Mouse (Mus musculus) stomach, postnatal 0 days (tissue): ENCODE results near the gene Cacna2d1.

ENCODE experiments used
- CTCF ChIP-seq: IDR thresholded peaks from 2 replicates; pipeline ENCODE4 v1.5.1; 2016; ENCODE audit warnings: antibody characterized with exemption, low read depth, mild to moderate bottlenecking, moderate library complexity
- EP300 ChIP-seq: optimal IDR thresholded peaks from 2 replicates; pipeline ENCODE3; 2016; ENCODE audit warnings: antibody characterized with exemption

- TF ChIP-seq CTCF: no peak
- no peak for TF ChIP-seq EP300
Measured at GRCm38 (mm10) chr5:16122110-16122509, 187.6 kb downstream of the Cacna2d1 start.
